Mouse (Mus musculus): Measurements from ENCODE around the gene Lhfpl5. TPM values are rescaled to one million over a fixed set of nuclear protein-coding genes. Genes with fewer than 3 reads are reported as not detected.

Gene Lhfpl5
- total and polyA plus RNA-seq, 3 experiments: 0.20 TPM; not detected in 2

DNA sequence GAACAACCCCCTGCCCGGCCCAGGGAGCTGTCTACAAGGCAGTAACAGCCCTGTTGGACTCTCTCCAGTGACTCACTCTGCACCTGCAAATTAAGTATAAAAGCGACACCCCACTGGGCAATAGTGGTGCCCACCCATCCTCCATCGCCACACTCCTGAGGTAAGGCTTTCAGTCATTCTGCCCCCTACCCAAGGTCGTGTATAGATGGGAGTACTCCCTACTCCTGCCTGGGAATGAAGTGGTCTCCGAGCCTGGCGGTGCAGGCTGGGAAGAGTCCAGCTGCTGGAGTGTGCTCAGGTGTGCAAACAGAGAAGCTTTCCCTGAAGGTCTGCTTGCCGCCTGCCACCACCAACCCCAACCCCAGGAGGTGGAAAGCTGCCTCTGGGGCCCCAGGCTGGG, 13.8 kb upstream of the Lhfpl5 start:
- DNase-seq: no peak
- Histone ChIP-seq H3K36me3 (ENCODE audit: control insufficient read depth, insufficient read depth, low read length) (no peaks in the 10 kb centered on the region), H3K9ac (ENCODE audit: low read depth, low read length) (no peak overlapping the region), H3K4me3 (no peak overlapping the region), H3K27me3 (ENCODE audit: control insufficient read depth, insufficient read depth, low read length) (no peaks in the 10 kb centered on the region), H3K79me2 (replicated peaks; ENCODE audit: control insufficient read depth, insufficient read depth, low read length) (no peaks in the 10 kb centered on the region), H3K4me1 (ENCODE audit: control insufficient read depth, insufficient read depth, low read length) (no peaks in the 10 kb centered on the region; the same call in 1 of the 2 replicates), H3K27ac (no peak overlapping the region)
- 64% methylated on average over 7 of the region's 7 CpGs for WGBS
- TF ChIP-seq POLR2A (IDR thresholded peaks at IDR 0.05; ENCODE audit: insufficient read depth, low read depth, low read length) (no peak), CTCF (IDR thresholded peaks at IDR 0.05) (no peak), EP300 (IDR thresholded peaks at IDR 0.05; ENCODE audit: insufficient read depth, low read depth, low read length) (no peak)
- intact Hi-C loops (cut with DNase I): no loop called here

DNA sequence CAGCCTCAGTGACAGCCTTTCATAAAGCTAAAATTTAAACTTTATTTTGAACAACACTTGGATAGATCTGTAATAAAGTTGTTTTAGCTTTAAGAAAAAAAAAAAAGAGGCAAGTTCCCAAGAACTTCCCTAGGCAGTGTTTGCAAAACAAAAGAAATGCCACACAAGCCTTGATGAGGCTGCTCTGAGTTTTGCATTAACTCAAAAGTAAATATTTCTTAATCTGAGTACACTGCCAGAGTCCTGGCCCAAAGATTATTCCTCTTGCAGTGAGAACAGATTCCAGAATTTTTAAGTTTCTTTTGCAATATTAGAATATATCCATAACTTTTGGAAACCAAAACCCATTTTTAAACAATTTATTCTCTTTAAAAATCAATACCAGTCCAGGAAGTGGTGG, 10.3 kb upstream of the Lhfpl5 start:
- Histone ChIP-seq H3K27ac (no peak overlapping the region), H3K27me3 (ENCODE audit: control insufficient read depth, insufficient read depth, low read length) (no peaks in the 10 kb centered on the region), H3K9ac (ENCODE audit: low read depth, low read length) (no peak overlapping the region), H3K36me3 (ENCODE audit: control insufficient read depth, insufficient read depth, low read length) (no peaks in the 10 kb centered on the region), H3K79me2 (replicated peaks; ENCODE audit: control insufficient read depth, insufficient read depth, low read length) (no peaks in the 10 kb centered on the region), H3K4me3 (no peak overlapping the region), H3K4me1 (ENCODE audit: control insufficient read depth, insufficient read depth, low read length) (no peaks in the 10 kb centered on the region)
- no peak for DNase-seq
- intact Hi-C loops (cut with DNase I): no loop called here
- no peak for TF ChIP-seq EP300 (IDR thresholded peaks at IDR 0.05; ENCODE audit: insufficient read depth, low read depth, low read length)
- TF ChIP-seq POLR2A (IDR thresholded peaks at IDR 0.05; ENCODE audit: insufficient read depth, low read depth, low read length): no peak
- no peak for TF ChIP-seq CTCF (IDR thresholded peaks at IDR 0.05)

DNA sequence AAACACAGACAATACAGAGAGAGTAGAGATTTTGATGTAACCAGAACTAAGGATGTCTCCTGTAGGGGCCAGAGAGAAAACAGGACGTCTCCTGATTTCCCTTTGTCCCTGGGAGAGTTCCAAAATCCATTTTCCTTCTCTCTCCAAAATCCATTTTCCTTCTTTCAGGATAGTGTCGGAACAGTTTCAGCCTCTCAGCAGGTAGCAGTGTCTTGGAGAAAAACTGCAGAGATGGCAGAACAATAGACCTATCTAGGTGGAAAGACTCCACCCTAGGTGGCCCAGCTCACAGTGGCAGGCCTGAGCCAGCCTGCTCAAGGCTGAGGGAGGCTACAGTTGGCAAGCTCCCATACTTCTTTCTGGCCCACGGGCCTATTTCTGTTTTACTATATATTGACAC, 7.9 kb upstream of the Lhfpl5 start:
- Histone ChIP-seq H3K36me3 (ENCODE audit: control insufficient read depth, insufficient read depth, low read length) (no peaks in the 10 kb centered on the region), H3K27me3 (ENCODE audit: control insufficient read depth, insufficient read depth, low read length) (no peaks in the 10 kb centered on the region), H3K79me2 (replicated peaks; ENCODE audit: control insufficient read depth, insufficient read depth, low read length) (no peaks in the 10 kb centered on the region), H3K4me3 (no peak overlapping the region), H3K27ac (no peak overlapping the region), H3K4me1 (ENCODE audit: control insufficient read depth, insufficient read depth, low read length) (no peaks in the 10 kb centered on the region), H3K9ac (ENCODE audit: low read depth, low read length) (no peak overlapping the region)
- TF ChIP-seq CTCF (IDR thresholded peaks at IDR 0.05) (no peak), POLR2A (IDR thresholded peaks at IDR 0.05; ENCODE audit: insufficient read depth, low read depth, low read length) (no peak), EP300 (IDR thresholded peaks at IDR 0.05; ENCODE audit: insufficient read depth, low read depth, low read length) (no peak)
- intact Hi-C loops (cut with DNase I): no loop called here
- DNase-seq: no peak
- WGBS: 41% methylated on average over 3 of the region's 3 CpGs

DNA sequence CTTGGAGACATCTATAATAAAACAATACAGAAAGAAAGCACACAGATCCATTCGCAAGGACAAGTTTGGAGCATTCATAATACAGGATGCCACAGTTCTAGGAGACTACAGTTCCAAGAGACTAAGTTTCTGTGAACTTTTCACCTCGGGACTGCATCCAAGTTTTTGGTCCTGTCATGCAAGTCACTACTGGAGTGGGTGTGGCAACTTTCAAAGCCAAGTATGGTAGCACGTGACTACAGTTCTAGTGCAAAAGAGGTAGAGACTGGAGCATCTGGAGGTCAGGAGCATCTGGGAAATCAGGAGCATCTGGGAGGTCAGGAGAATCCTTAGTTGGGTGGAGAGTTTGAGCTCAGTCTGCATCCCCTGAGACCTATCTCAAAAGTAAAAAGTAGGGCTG, 3.6 kb upstream of the Lhfpl5 start:
- Histone ChIP-seq H3K4me1 (ENCODE audit: control insufficient read depth, insufficient read depth, low read length) (no peaks in the 10 kb centered on the region; the same call in 1 of the 2 replicates), H3K9ac (ENCODE audit: low read depth, low read length) (no peak overlapping the region), H3K27ac (no peak overlapping the region), H3K36me3 (ENCODE audit: control insufficient read depth, insufficient read depth, low read length) (no peaks in the 10 kb centered on the region), H3K27me3 (ENCODE audit: control insufficient read depth, insufficient read depth, low read length) (no peaks in the 10 kb centered on the region), H3K4me3 (no peak overlapping the region), H3K79me2 (replicated peaks; ENCODE audit: control insufficient read depth, insufficient read depth, low read length) (no peaks in the 10 kb centered on the region)
- TF ChIP-seq POLR2A (IDR thresholded peaks at IDR 0.05; ENCODE audit: insufficient read depth, low read depth, low read length) (no peak), CTCF (IDR thresholded peaks at IDR 0.05) (no peak), EP300 (IDR thresholded peaks at IDR 0.05; ENCODE audit: insufficient read depth, low read depth, low read length) (no peak)
- 61% methylated on average over 3 of the region's 3 CpGs for WGBS
- intact Hi-C loops (cut with DNase I): no loop called here
- DNase-seq: no peak

DNA sequence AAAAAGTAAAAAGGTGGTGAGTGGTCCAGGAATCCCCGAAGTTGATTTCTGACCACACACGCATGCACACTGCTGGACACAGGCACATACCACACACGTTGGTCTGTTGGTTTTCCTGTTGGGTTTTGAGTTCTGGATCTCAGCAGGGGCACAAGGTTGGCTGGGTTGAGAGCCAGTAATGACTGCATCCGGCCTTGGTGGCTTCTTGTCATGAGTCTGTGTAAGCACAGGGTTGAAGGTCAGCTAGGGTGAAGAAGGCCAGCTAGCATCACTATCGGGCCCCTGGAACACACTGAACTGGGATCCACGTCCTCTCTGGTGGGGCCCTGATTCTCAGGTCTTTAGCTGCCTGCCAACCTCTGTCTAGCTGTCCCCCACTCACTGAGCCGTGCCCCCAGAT, 2.9 kb upstream of the Lhfpl5 start:
- H3K4me1 ChIP-seq (ENCODE audit: control insufficient read depth, insufficient read depth, low read length): no peaks in the 10 kb centered on the region; the same call in 1 of the 2 replicates
- no peaks in the 10 kb centered on the region for H3K79me2 ChIP-seq (replicated peaks; ENCODE audit: control insufficient read depth, insufficient read depth, low read length)
- TF ChIP-seq EP300 (IDR thresholded peaks at IDR 0.05; ENCODE audit: insufficient read depth, low read depth, low read length) (no peak), CTCF (IDR thresholded peaks at IDR 0.05) (no peak), POLR2A (IDR thresholded peaks at IDR 0.05; ENCODE audit: insufficient read depth, low read depth, low read length) (no peak)
- intact Hi-C loops (cut with DNase I): no loop called here
- H3K4me3 ChIP-seq: no peak overlapping the region
- DNase-seq: no peak
- no peaks in the 10 kb centered on the region for H3K36me3 ChIP-seq (ENCODE audit: control insufficient read depth, insufficient read depth, low read length)
- 71% methylated on average over 7 of the region's 7 CpGs for WGBS
- no peak overlapping the region for H3K9ac ChIP-seq (ENCODE audit: low read depth, low read length)
- H3K27me3 ChIP-seq (ENCODE audit: control insufficient read depth, insufficient read depth, low read length): no peaks in the 10 kb centered on the region
- no peak overlapping the region for H3K27ac ChIP-seq

DNA sequence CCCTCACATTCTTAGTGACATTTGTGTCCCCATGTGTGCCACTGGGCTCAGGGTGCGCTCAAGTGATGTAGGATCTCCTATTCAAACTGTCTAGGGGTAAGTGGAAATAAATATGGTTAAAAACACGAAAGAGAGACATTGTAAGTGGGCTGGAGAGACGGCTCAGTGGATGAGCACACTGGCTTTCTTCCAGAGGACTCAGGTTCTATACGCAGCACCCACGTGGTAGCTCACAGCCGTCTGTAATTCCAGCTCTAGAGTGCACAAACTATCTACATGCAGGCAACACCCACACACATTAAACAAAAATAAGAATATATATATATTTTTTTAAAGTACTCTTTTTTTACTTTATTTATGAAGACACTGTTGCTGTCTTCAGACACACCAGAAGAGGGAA, 2.5 kb upstream of the Lhfpl5 start:
- no peaks in the 10 kb centered on the region; the same call in 1 of the 2 replicates for H3K4me1 ChIP-seq (ENCODE audit: control insufficient read depth, insufficient read depth, low read length)
- no peak overlapping the region for H3K4me3 ChIP-seq
- no peaks in the 10 kb centered on the region for H3K79me2 ChIP-seq (replicated peaks; ENCODE audit: control insufficient read depth, insufficient read depth, low read length)
- 76% methylated on average over 6 of the region's 6 CpGs for WGBS
- intact Hi-C loops (cut with DNase I): no loop called here
- H3K27me3 ChIP-seq (ENCODE audit: control insufficient read depth, insufficient read depth, low read length): no peaks in the 10 kb centered on the region
- no peak overlapping the region for H3K27ac ChIP-seq
- H3K36me3 ChIP-seq (ENCODE audit: control insufficient read depth, insufficient read depth, low read length): no peaks in the 10 kb centered on the region
- TF ChIP-seq EP300 (IDR thresholded peaks at IDR 0.05; ENCODE audit: insufficient read depth, low read depth, low read length): no peak
- no peak for TF ChIP-seq CTCF (IDR thresholded peaks at IDR 0.05)
- no peak for TF ChIP-seq POLR2A (IDR thresholded peaks at IDR 0.05; ENCODE audit: insufficient read depth, low read depth, low read length)
- no peak for DNase-seq
- H3K9ac ChIP-seq (ENCODE audit: low read depth, low read length): no peak overlapping the region

Measured in heart, adult 2 months (tissue).